Mouse (Mus musculus) brain, embryonic 14.5 days (tissue): ENCODE data around the gene Faf1. TPM values are rescaled to one million over a fixed set of nuclear protein-coding genes. Genes with fewer than 3 reads are reported as not detected.

Experiments
- DNase-seq: peaks from one replicate; pipeline ENCODE4 v3.0.0-alpha.2; 2011; ENCODE audit warnings: low read depth
- CTCF ChIP-seq: fragments of 200-500 bp; IDR thresholded peaks from 2 replicates; pipeline ENCODE4 v1.5.1; 2012; ENCODE audit warnings: inconsistent platforms, mild to moderate bottlenecking, moderate library complexity, borderline replicate concordance; ENCODE audit not compliant: insufficient read depth, insufficient read length; ENCODE audit errors: extremely low read depth
- POLR2A ChIP-seq: fragments of 200-500 bp; IDR thresholded peaks from 2 replicates; pipeline ENCODE4 v1.6.1; 2012; ENCODE audit warnings: mild to moderate bottlenecking, inconsistent platforms, borderline replicate concordance; ENCODE audit not compliant: poor library complexity, insufficient read depth, insufficient read length, severe bottlenecking; ENCODE audit errors: extremely low read depth
- polyA plus RNA-seq: library from polyadenylated mRNA; depleted of rRNA; stranded (reverse); fragments of >200 nt; gene quantifications from 2 replicates; pipeline ENCODE4 v1.2.3, GENCODE M21; 2012

The Faf1 gene
- polyA plus RNA-seq, 1 experiment, result 31.7 TPM

DNA sequence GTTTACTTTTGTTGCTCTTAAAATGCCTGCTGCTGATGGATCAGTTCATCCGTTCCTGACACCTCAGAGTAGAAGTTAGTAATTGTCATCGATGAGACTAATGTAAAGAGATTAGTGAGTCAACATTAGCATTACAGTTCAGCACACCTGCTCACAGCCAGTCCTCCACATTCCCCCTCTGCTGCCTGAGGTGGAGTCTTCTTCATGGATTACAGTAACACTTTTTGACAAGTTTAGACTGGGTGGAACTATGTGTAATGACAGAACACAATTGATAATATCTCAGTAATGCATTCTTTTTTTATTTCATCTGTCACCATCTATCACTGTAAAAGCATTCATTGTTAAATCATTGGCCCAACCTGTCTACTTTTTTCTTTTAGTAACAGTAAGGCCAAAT, 224.7 kb downstream of the Faf1 start:
- no peak for DNase-seq
- TF ChIP-seq POLR2A (no peak), CTCF (no peak)

DNA sequence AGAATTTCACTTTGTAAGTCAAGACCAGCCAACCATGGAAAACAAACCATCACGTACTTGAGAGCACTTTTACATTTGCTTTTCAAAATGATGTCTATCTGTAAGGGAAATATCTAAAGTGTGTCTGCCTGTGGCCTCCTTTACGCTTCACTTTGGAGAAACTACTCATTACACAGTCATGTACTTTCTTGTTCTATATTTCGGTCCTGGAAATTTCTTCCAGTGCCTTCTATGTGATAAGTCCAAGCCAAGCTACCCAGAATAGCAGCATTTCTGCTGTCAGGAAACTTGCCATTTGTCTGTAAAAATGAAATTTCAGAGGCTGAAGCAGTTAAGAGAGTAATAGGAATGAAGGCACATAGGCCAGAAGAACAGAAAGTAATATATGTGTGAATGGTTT, 228.1 kb downstream of the Faf1 start:
- no peak for TF ChIP-seq CTCF
- TF ChIP-seq POLR2A, result no peak
- DNase-seq, result no peak

DNA sequence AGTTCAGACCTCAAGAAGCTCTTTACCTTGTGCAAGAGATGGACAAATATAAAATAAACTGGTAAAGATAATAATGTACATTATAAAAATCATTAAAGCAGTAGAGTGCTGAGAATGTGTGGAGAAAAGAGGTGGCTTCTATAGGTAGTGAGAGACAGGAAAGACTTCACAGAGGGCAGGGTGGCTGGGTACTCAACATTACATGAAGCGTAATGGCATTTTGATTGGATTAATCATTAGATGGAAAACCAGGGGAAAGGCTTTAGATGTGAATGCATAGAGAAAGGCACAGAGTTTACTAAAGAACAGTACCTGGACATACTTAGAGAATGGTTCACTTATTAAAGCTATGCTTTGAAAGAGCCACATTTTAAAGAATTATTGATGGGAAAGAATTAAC, 252.7 kb downstream of the Faf1 start:
- no peak for DNase-seq
- TF ChIP-seq POLR2A (no peak), CTCF (no peak)

GRCm38 (mm10) chr4:109930445-109930844, 254.1 kb downstream of the Faf1 start:
- DNase-seq, result peak; percentile 18

DNA sequence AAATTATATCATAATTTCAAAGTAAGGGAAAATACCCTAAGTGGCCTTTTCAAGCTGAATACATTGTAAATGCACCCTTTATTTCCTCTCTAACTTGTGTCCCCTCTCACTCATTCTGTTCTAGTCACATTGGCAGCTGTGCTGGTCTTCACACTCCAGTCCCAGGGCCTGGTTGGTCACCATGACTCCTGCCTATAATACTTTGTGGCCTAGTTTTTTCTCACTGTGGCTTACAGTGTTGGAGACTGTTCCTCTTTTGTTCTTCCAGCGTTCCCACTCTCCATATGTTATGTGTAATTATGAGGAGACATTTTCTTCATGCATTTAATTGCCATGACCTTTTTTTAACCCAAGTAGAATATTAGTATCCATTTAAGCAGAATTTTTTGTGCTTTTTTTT, 254.5 kb downstream of the Faf1 start:
- no peak for DNase-seq
- no peak for TF ChIP-seq POLR2A
- no peak for TF ChIP-seq CTCF

More at GRCm38 (mm10) chr4:109930445-109930844, 254.1 kb downstream of the Faf1 start:
- TF ChIP-seq CTCF (peak; percentile 24; the same call in 1 of the 2 replicates), POLR2A (no peak)

DNA sequence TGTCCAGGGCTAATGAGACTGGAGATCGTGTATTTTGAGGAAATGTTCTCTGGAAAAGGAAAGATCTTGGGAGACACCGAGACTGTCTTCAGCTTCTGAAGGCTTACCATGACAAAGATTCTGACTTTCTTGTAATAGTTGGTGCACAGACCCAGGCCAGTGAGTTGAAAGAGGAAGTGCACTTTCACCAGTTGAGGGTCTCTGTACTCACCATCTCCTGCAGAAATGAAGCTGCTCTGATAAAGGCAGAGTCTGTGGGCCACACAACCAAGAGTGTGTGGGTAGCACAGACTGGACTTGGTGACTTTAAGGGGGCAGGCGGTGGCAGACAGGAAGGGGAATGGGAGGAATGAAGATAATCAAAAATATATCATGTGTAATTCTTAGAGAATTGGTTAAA, 260.2 kb downstream of the Faf1 start:
- no peak for TF ChIP-seq CTCF
- TF ChIP-seq POLR2A, result no peak
- DNase-seq, result no peak

DNA sequence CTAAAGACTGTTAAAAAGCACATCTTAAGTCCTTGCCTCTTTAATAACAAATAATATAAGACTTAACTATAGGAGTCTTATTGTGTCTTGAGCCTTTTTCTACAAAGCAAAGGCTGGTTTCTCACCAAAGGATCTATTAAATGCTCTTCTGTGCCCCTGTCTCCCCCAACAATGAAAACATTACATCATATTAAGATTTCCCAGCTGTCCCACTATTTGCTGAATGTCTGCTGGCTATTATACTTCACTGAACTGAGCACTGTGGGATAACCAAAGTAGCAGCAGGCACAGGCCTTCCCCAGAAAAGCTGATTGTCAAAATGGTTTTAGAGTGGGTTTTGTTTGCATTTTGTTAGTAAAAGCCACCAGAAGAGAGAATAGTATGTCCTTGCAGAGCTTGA, 262.9 kb downstream of the Faf1 start:
- TF ChIP-seq POLR2A, result no peak
- TF ChIP-seq CTCF, result no peak
- DNase-seq, result peak; percentile 57

DNA sequence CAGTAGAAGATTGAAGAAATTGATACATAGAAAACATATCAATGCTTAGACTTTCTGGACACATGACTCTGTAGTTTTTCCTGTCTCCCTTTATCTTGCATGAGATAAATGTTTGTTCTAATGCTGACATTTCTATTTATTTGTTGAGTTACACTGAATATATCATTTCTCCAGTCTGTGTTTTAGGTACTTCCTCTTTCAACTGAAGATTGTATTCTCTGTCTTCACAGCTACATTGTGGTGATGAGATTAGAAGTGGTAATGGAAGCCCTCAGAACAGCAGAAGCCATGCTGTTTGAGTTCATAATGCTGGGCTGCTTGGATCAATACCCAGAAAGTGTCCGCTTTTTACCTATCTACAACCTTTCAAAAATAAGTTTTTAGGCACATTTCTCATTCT, 269.2 kb downstream of the Faf1 start:
- no peak for DNase-seq
- TF ChIP-seq CTCF (no peak), POLR2A (no peak)

- TF ChIP-seq CTCF (no peak), POLR2A (no peak)
- DNase-seq, result no peak
Observed at GRCm38 (mm10) chr4:109949307-109949706, 272.9 kb downstream of the Faf1 start.

- TF ChIP-seq CTCF (no peak), POLR2A (no peak)
- DNase-seq, result no peak
Observed at GRCm38 (mm10) chr4:109953509-109953908, 277.1 kb downstream of the Faf1 start.

GRCm38 (mm10) chr4:109960201-109960935, 284.0 kb downstream of the Faf1 start:
- DNase-seq, result peak; percentile 25
- TF ChIP-seq POLR2A (no peak), CTCF (no peak)
